Mouse (Mus musculus): ENCODE data around the gene Grasp.

DNA sequence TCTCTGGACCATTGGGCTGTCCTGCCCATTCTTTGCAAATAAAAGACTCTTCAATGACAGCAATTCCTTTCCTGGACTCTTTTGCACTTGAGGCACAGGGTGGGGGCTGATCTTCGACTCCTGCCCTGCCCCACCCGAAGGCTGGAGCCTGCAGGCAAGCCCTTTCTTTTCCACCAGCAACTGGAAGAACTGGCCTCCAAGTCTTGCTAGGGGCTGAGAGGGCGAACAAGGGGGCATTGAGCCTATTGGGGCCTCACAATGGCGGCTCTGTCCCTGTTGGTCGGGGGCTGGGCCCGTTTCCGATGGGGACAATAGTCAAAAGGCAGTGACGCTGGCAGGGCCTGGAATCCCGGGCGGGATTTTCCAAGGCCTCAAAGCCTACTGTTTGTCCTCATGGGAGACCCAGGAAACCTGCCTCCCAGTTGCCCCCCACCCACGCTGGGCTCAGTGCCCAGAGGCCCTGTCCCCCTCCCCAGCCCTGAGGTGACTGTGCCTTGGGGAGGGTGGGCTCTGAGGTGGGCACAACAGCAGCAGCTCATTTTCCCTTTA, 53.4 kb downstream of the Grasp start:
- TF ChIP-seq CTCF (IDR thresholded peaks at IDR 0.05; ENCODE audit: low read depth) (no peak), EP300 (IDR thresholded peaks at IDR 0.05; ENCODE audit: low read depth) (no peak)

Data from liver, postnatal 0 days (tissue).